ENCODE assay signal across 25 mouse cellular contexts in the genomic region with DNA sequence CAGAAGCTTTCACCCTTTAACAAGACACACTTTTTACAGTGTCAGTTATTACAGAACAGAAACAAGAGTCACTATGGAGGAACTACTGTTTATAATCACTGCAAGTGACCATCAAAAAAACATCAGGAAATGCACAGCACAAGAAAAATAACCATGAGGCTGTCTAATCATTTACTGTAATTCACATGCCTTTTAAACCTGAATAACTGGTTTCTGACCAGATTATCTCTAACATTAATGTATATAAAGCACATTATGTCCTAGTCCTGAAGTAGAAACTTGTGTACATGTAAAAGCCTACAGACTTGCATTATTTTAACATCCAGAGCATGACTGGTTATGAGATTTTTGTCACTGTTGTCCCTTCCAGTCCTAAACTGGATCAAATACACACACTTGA. TPM values are rescaled to one million over a fixed set of nuclear protein-coding genes. Genes with fewer than 3 reads are reported as not detected.
A peak's percentile ranks its signal among the peaks of the same experiment; 100 is the strongest.
DNase-seq lines count a peak whose midpoint lies in the region; ATAC-seq and TF ChIP-seq lines count a peak whose summit lies in the region.
"Had no signal": no experiment of that assay in that cellular context is flagged by ENCODE, and none has a peak within 500 bp of the region (broad histone marks: within the 10 kb centered on the region; RNA-seq: fewer than 3 reads in every experiment).

No protein-coding gene starts in this region.

- no peak overlapping the region for H3K4me3 ChIP-seq in gastrocnemius, adult 2 months
- H3K4me3 ChIP-seq in lung, embryonic 16.5 days (ENCODE audit: low read length) = no peak overlapping the region
- no peak overlapping the region for H3K4me3 ChIP-seq in lung, adult 2 months (replicated peaks; ENCODE audit: extremely low read depth, low read depth, low read length)
- H3K4me3 ChIP-seq in intestine, embryonic 16.5 days (ENCODE audit: low read length) = no peak overlapping the region
- H3K4me3 ChIP-seq in stomach, postnatal 0 days (ENCODE audit: low read depth, low read length) = no peak overlapping the region
- H3K4me3 ChIP-seq: forebrain, embryonic 12.5 days; layer of hippocampus, adult 2 months; limb, embryonic 15.5 days; liver, embryonic 15.5 days; neural tube, embryonic 15.5 days had no signal

- no peak overlapping the region for H3K9ac ChIP-seq in lung, embryonic 16.5 days (ENCODE audit: low read length)
- no peak overlapping the region for H3K9ac ChIP-seq in intestine, embryonic 16.5 days (ENCODE audit: low read depth, low read length)
- 0 out of 2 replicates have a peak overlapping the region, but pooled peaks have one; percentile 23 for H3K9ac ChIP-seq in stomach, postnatal 0 days (ENCODE audit: low read length)
- H3K9ac ChIP-seq: forebrain, embryonic 12.5 days; limb, embryonic 15.5 days; liver, embryonic 15.5 days; neural tube, embryonic 15.5 days had no signal

- H3K27ac ChIP-seq in gastrocnemius, adult 2 months = peak overlapping the region; percentile 20; the same call in 1 of the 2 replicates
- peak overlapping the region; percentile 50 for H3K27ac ChIP-seq in lung, embryonic 16.5 days (ENCODE audit: low read length)
- peak overlapping the region; percentile 75 for H3K27ac ChIP-seq in intestine, embryonic 16.5 days (ENCODE audit: low read length)
- peak overlapping the region; percentile 53; the same call in 1 of the 2 replicates for H3K27ac ChIP-seq in stomach, postnatal 0 days (replicated peaks)
- H3K27ac ChIP-seq: forebrain, embryonic 12.5 days; layer of hippocampus, adult 2 months; limb, embryonic 15.5 days; liver, embryonic 15.5 days; neural tube, embryonic 15.5 days had no signal

- TF ChIP-seq POLR2A in lung, adult 2 months (IDR thresholded peaks at IDR 0.05; ENCODE audit: borderline replicate concordance, extremely low read depth, low read depth, low read length) = no peak

- no peak for TF ChIP-seq EP300 in stomach, postnatal 0 days (optimal IDR thresholded peaks at IDR 0.05)

- no peak overlapping the region for H3K4me2 ChIP-seq in lung, embryonic 16.5 days (ENCODE audit: low read depth, low read length)
- H3K4me2 ChIP-seq in intestine, embryonic 16.5 days (ENCODE audit: low read depth, low read length) = 0 out of 2 replicates have a peak overlapping the region, but pooled peaks have one; percentile 23
- no peak overlapping the region for H3K4me2 ChIP-seq in stomach, postnatal 0 days (replicated peaks; ENCODE audit: low read depth)
- H3K4me2 ChIP-seq: limb, embryonic 15.5 days; liver, embryonic 15.5 days; neural tube, embryonic 15.5 days had no signal

- H3K27me3 ChIP-seq in lung, embryonic 16.5 days (ENCODE audit: control insufficient read depth, insufficient read depth, low read depth, low read length) = no peaks in the 10 kb centered on the region
- no peaks in the 10 kb centered on the region for H3K27me3 ChIP-seq in intestine, embryonic 16.5 days (replicated peaks; ENCODE audit: control insufficient read depth, insufficient read depth, low read length)
- H3K27me3 ChIP-seq in stomach, postnatal 0 days (ENCODE audit: control insufficient read depth, insufficient read depth, low read length) = no peaks in the 10 kb centered on the region
- H3K27me3 ChIP-seq: CH12.LX; forebrain, embryonic 12.5 days; limb, embryonic 15.5 days; liver, embryonic 15.5 days; neural tube, embryonic 15.5 days had no signal

- no peaks in the 10 kb centered on the region for H3K9me3 ChIP-seq in lung, embryonic 16.5 days (ENCODE audit: control insufficient read depth, low read length)
- H3K9me3 ChIP-seq in intestine, embryonic 16.5 days (ENCODE audit: control insufficient read depth, low read length) = no peaks in the 10 kb centered on the region
- no peaks in the 10 kb centered on the region for H3K9me3 ChIP-seq in stomach, postnatal 0 days (ENCODE audit: control insufficient read depth, low read length)
- H3K9me3 ChIP-seq: forebrain, embryonic 12.5 days; limb, embryonic 15.5 days; liver, embryonic 15.5 days; neural tube, embryonic 15.5 days had no signal

- intact Hi-C loops in gastrocnemius, adult 2 months (cut with DNase I) = no loop called here

- DNase-seq in gastrocnemius, adult 2 months = no peak
- no peak for DNase-seq in gastrocnemius, postnatal 4 days (ENCODE audit: low spot score in 2 of 2)
- DNase-seq in lung, adult 2 months = no peak
- no peak for DNase-seq in stomach, postnatal 0 days (ENCODE audit: low spot score)
- DNase-seq: adrenal gland, postnatal 36 days; cerebellum, adult 18-20 months; cerebellum, postnatal 25 days; embryo, embryonic 11 days; gastrocnemius, postnatal 14 days; kidney, adult 2 months; layer of hippocampus, postnatal 36 days; lung, postnatal 4 days; right cerebral cortex, postnatal 14 days had no signal

- 0 out of 2 replicates have a peak, but pooled peaks have one; percentile 17 for ATAC-seq in lung, embryonic 16.5 days (ENCODE audit: low read depth)
- peak; percentile 35; the same call in 1 of the 2 replicates for ATAC-seq in intestine, embryonic 16.5 days
- ATAC-seq in stomach, postnatal 0 days (ENCODE audit: low FRiP score, low TSS enrichment) = no peak
- ATAC-seq in granulocyte monocyte progenitor cell, adult 5-6 weeks (replicated peaks; ENCODE audit: poor library complexity, severe bottlenecking) = no peak
- ATAC-seq: hindbrain, embryonic 16.5 days; midbrain, embryonic 16.5 days had no signal

- H3K36me3 ChIP-seq in lung, embryonic 16.5 days (ENCODE audit: control insufficient read depth, insufficient read depth, low read length) = no peaks in the 10 kb centered on the region
- H3K36me3 ChIP-seq in intestine, embryonic 16.5 days (ENCODE audit: control insufficient read depth, insufficient read depth, low read length) = no peaks in the 10 kb centered on the region
- no peaks in the 10 kb centered on the region for H3K36me3 ChIP-seq in stomach, postnatal 0 days (ENCODE audit: control insufficient read depth, insufficient read depth, low read length)
- H3K36me3 ChIP-seq: limb, embryonic 15.5 days; neural tube, embryonic 15.5 days had no signal

- TF ChIP-seq CTCF in gastrocnemius, adult 2 months (IDR thresholded peaks at IDR 0.05) = no peak
- no peak for TF ChIP-seq CTCF in lung, adult 2 months (IDR thresholded peaks at IDR 0.05; ENCODE audit: insufficient read depth, low read length)
- no peak for TF ChIP-seq CTCF in stomach, postnatal 0 days (IDR thresholded peaks at IDR 0.05; ENCODE audit: low read depth)

- H3K4me1 ChIP-seq in lung, embryonic 16.5 days (replicated peaks; ENCODE audit: control insufficient read depth, insufficient read depth, low read length) = peaks cover 9% of the 10 kb centered on the region
- no peaks in the 10 kb centered on the region; the same call in 1 of the 2 replicates for H3K4me1 ChIP-seq in lung, adult 2 months (ENCODE audit: control insufficient read depth, insufficient read depth, low read length)
- H3K4me1 ChIP-seq in intestine, embryonic 16.5 days (ENCODE audit: control insufficient read depth, insufficient read depth, low read length) = peaks cover 13% of the 10 kb centered on the region
- H3K4me1 ChIP-seq in stomach, postnatal 0 days (replicated peaks; ENCODE audit: control insufficient read depth, insufficient read depth) = no peaks in the 10 kb centered on the region
- H3K4me1 ChIP-seq: neural tube, embryonic 15.5 days had no signal

RNA-seq across cellular contexts. Expression of a gene that starts 7.8 kb away (rescaled TPM):
- 1 to 10 TPM; 7.7 to 9.6 TPM for total RNA-seq in gastrocnemius, adult 2 months (2021)
- total RNA-seq in gastrocnemius, postnatal 4 days (2021) = 10 to 100 TPM; 14.5 to 15.4 TPM
- polyA plus RNA-seq in lung, embryonic 16.5 days (2015; fragmentation: Nextera tagmentation; extraction: Ambion mirVana) = 26.8 and 28.6 TPM in 2 replicates
- polyA plus RNA-seq in lung, adult 2 months (2012; rRNA removed) = 1.3 and 2.2 TPM in 2 replicates
- 14.2 and 14.8 TPM in 2 replicates for polyA plus RNA-seq in intestine, embryonic 16.5 days (2015; fragmentation: Nextera tagmentation; extraction: Ambion mirVana)
- polyA plus RNA-seq in stomach, postnatal 0 days (2015; fragmentation: Nextera tagmentation; extraction: Ambion mirVana) = 2.7 and 3.5 TPM in 2 replicates
- 19.8 and 25.9 TPM in 2 replicates for total RNA-seq in granulocyte monocyte progenitor cell, adult 5-6 weeks (2014; fragmentation: Nextera tagmentation)
- 43.2 and 55.3 TPM in 2 replicates for total RNA-seq in granulocyte monocyte progenitor cell, adult 5-6 weeks (2017)

RNA-seq across cellular contexts. Expression of a gene that starts 35.8 kb away (rescaled TPM):
- 1 to 10 TPM; 6.3 to 6.8 TPM for total RNA-seq in gastrocnemius, adult 2 months (2021)
- total RNA-seq in gastrocnemius, postnatal 4 days (2021) = 1 to 10 TPM; 4.6 to 6.7 TPM
- polyA plus RNA-seq in lung, embryonic 16.5 days (2015; fragmentation: Nextera tagmentation; extraction: Ambion mirVana) = 8.2 and 9.1 TPM in 2 replicates
- polyA plus RNA-seq in lung, adult 2 months (2012; rRNA removed) = 3.6 and 4.7 TPM in 2 replicates
- polyA plus RNA-seq in intestine, embryonic 16.5 days (2015; fragmentation: Nextera tagmentation; extraction: Ambion mirVana) = 11.9 and 12.2 TPM in 2 replicates
- polyA plus RNA-seq in stomach, postnatal 0 days (2015; fragmentation: Nextera tagmentation; extraction: Ambion mirVana) = 9.3 and 9.8 TPM in 2 replicates
- 2.6 and 5.6 TPM in 2 replicates for total RNA-seq in granulocyte monocyte progenitor cell, adult 5-6 weeks (2014; fragmentation: Nextera tagmentation)
- 10.0 and 11.2 TPM in 2 replicates for total RNA-seq in granulocyte monocyte progenitor cell, adult 5-6 weeks (2017)

RNA-seq across cellular contexts. Expression of a gene that starts 50.6 kb away (rescaled TPM):
- total RNA-seq in gastrocnemius, adult 2 months (2021) = under 1 TPM; 0.28 to 0.81 TPM
- 1 to 10 TPM; 1.2 to 2.3 TPM for total RNA-seq in gastrocnemius, postnatal 4 days (2021)
- polyA plus RNA-seq in lung, embryonic 16.5 days (2015; fragmentation: Nextera tagmentation; extraction: Ambion mirVana) = 0.11 and 0.14 TPM in 2 replicates
- polyA plus RNA-seq in lung, adult 2 months (2012; rRNA removed) = 0.03 and 0.13 TPM in 2 replicates
- polyA plus RNA-seq in intestine, embryonic 16.5 days (2015; fragmentation: Nextera tagmentation; extraction: Ambion mirVana) = 0.45 and 0.68 TPM in 2 replicates
- 0.25 and 0.28 TPM in 2 replicates for polyA plus RNA-seq in stomach, postnatal 0 days (2015; fragmentation: Nextera tagmentation; extraction: Ambion mirVana)
- 0.30 TPM in 1 of 2 replicates, not detected in the other for total RNA-seq in granulocyte monocyte progenitor cell, adult 5-6 weeks (2014; fragmentation: Nextera tagmentation)
- total RNA-seq in granulocyte monocyte progenitor cell, adult 5-6 weeks (2017) = 0.15 and 0.17 TPM in 2 replicates
- total RNA-seq: hematopoietic stem cell, adult 5-6 weeks had no signal

RNA-seq across cellular contexts. Expression of a gene that starts 53.9 kb away (rescaled TPM):
- 10 to 100 TPM; 15.6 to 22.2 TPM for total RNA-seq in gastrocnemius, adult 2 months (2021)
- total RNA-seq in gastrocnemius, postnatal 4 days (2021) = 10 to 100 TPM; 11.7 to 14.1 TPM
- 2.8 and 3.3 TPM in 2 replicates for polyA plus RNA-seq in lung, embryonic 16.5 days (2015; fragmentation: Nextera tagmentation; extraction: Ambion mirVana)
- polyA plus RNA-seq in lung, adult 2 months (2012; rRNA removed) = 3.3 and 4.3 TPM in 2 replicates
- 4.7 and 6.0 TPM in 2 replicates for polyA plus RNA-seq in intestine, embryonic 16.5 days (2015; fragmentation: Nextera tagmentation; extraction: Ambion mirVana)
- polyA plus RNA-seq in stomach, postnatal 0 days (2015; fragmentation: Nextera tagmentation; extraction: Ambion mirVana) = 3.5 and 4.3 TPM in 2 replicates
- total RNA-seq in granulocyte monocyte progenitor cell, adult 5-6 weeks (2014; fragmentation: Nextera tagmentation) = 18.9 and 20.6 TPM in 2 replicates
- total RNA-seq in granulocyte monocyte progenitor cell, adult 5-6 weeks (2017) = 25.7 and 33.4 TPM in 2 replicates

Comparison
In these comparisons a context has a peak if more than half of its experiments do, and no peak if none do; other contexts are left out.
1. H3K27ac ChIP-seq: peak in every context shown above with its lines; median percentile 75 in intestine, embryonic 16.5 days; 53 in stomach, postnatal 0 days; 50 in lung, embryonic 16.5 days; 20 in gastrocnemius, adult 2 months.
2. ATAC-seq: peak in lung, embryonic 16.5 days (single experiment) and intestine, embryonic 16.5 days (single experiment); none in stomach, postnatal 0 days (single experiment) and granulocyte monocyte progenitor cell, adult 5-6 weeks (single experiment).